Mouse (Mus musculus) neural tube, embryonic 10.5 days (tissue): Measurements from ENCODE around the gene Mob3c.

Source experiments
- DNase-seq: peaks from one replicate; pipeline ENCODE4 v3.0.0-alpha.2; 2017; ENCODE audit warnings: low spot score; ENCODE audit errors: extremely low spot score

Mob3c gene

DNA sequence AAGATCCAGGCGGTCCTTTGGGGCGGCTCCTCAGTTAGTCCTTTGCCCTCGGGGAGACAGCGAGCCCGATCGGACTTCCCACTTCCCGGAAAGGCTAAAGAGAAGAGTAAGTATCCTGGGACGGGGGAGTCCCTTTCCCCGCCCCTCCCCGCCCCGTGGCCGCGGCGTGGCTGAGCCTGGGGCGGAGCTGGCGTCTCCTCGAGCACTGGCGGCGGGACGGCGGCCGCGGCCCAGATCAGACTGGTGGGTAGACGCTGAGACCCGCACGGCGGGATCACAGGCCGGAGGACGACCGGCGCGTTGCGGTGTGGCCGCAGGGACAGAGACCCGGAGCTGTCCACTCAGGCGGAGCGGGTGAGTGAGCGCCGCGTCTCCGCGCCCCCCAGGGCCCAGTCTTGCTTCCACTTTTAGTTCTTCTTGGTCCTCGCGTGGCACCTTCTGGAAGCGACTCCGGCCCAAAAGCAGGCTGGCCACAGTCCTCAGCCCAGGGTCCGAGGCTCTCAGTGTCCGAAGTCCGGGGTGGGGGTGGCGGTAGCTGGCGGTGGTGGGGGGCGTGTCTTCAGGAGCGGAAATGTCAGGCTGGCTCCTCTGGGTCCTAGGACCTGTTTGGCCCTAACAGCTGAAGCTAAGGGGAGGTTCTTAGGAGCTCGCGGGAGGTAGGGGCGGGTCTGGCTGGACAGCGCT lies at the start of gene Mob3c:
Mob3c (plus strand) TSS at position 205 of the 684 bp plus-strand sequence.
- peak; percentile 79 for DNase-seq

GRCm38 (mm10) chr4:115780269-115780668 lies 47.6 kb upstream of the Mob3c start:
- no peak for DNase-seq

DNA sequence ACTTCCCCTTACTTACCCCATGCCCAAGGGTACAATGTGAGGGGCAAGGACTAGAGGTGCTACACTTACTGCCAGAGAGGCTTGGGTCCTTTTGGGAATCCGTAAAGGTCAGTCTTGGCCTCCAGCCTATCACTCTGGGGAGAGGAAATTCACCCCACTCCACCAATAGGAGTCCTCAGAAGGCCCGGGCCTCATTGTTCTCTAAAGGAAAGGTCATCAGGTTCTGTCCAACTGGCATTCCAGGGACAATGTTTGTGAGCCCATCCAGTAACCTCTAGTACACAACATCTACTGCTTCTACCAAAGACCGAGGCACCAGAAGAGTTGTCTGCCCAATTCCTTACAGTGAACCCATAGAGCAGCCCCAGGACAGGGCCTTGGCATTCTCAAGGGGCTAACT lies 47.0 kb upstream of the Mob3c start, which contains the start of gene Tex38:
Tex38 (minus strand) TSS at position 101 of the 400 bp plus-strand sequence.
- DNase-seq, result no peak

- no peak for DNase-seq
Measured at GRCm38 (mm10) chr4:115782026-115782805, 45.7 kb upstream of the Mob3c start.

DNA sequence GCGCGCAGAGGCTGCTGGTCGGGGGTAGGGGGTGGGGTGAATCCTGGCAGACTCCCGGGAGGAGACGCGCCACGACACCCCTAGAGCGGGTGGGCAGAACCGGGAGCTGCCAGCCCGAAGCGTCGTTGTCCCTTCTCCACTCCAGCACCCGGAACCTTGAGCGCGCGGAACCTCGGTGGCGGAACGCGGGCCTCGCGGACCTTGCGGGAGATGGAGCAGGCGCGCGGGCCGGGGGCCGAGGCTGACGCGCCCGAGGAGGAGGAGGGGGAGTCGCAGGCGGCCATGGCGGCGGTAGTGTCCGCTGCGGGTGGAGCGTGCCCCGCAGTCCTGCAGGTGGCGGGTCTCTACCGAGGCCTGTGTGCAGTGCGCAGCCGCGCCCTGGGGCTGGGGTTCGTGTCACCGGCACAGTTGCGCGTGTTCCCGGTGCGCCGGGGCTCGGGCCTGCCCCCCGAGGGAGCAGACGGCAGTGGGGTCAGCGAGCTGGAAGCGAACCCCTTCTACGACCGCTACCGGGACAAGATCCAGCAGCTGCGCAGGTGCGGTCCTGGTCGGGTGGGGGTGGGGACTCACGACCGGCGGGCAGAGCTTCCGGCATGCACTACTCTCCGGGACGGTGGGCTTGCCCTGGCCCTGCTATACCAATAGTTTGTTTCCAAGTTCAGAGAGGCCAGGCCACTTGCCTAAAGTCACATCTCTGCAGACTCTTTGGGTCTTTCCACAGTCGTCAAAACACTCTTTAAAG lies 43.0 kb upstream of the Mob3c start, which contains the start of gene Atpaf1:
Atpaf1 (plus strand) TSS at position 44 of the 742 bp plus-strand sequence.
- DNase-seq, result peak; percentile 79

DNA sequence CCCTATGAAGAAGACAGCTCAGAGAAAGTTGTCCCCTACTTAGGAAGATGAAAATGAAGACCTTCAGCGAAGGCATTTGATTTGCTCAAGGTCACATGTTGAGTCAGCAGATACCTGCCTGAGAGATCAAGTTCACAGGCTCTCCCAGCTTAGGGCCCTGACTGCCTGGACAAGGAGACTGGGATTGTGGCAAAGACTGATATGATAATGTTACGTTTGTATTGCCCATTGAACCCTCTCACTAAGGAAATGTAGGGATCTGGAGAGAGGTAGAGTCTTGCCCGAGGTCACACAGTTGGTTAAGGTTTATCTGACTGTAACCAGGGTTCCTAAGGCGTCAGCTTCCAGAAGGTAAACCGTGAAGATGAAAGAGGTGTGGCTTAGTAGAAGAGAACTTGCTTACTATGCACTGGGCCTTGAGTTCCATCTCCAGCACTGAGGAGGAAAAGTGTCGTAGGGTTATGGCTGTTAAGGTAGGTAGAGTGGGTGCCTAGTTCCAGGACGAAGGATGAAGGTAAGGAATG lies 42.3 kb upstream of the Mob3c start:
- no peak for DNase-seq

DNA sequence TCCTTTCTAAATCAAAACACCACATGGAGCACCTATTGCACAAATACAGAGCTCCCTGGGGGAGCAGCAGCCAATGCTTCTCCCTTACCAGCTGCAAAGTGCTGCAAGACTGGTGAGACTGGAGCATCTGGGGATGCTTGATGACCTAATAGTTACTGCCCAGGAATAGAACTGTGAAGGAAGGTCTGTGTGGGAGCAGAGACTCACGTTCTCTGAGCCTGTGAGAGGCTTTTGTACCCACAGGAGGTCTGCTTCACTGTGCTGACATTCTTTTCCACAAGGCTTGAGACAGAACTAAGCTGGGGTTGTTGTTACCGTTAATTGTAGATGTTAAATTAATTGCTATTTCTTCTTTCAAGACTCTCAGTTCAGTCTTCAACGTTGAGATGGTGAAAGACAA lies 37.0 kb upstream of the Mob3c start:
- no peak for DNase-seq

- no peak for DNase-seq
Measured at GRCm38 (mm10) chr4:115795360-115795759, 32.5 kb upstream of the Mob3c start.

DNA sequence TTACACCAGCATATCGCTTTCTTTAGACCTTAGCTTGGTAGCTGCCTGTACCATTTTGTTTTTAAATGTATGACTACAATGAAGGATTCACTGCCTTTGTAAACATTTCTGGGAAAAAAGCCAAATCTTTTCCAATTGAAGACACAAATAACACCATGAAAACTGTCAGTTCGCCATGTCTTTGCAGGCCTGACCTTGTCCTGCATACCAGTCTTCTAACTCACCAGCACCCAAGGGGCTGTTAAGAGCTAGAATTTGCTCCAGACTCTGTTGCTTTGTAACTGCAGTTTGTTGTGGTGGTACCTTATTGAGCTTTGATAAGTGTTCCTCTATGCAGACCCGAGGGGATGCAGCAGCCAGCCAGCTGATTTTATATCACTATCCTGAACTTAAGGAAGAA lies 27.9 kb upstream of the Mob3c start:
- no peak for DNase-seq

DNA sequence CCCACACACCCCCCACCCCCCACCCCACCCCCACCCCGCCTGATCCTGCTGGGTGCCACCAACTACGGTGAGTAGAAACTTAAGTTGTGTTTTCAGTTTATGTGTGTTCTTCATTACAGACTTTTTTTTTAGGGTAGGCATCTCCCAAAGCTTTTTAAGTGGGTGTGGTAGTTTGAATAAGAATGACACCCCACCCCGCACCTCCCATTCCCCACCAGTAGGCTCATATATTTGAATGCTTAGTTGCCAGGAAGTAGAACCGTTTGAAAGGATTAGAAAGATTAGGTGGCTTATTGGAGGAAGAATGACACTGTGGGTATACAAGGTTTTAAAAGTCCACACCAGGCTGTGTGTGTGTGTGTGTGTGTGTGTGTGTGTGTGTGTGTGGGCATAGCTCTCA lies 15.6 kb upstream of the Mob3c start:
- no peak for DNase-seq

GRCm38 (mm10) chr4:115815606-115816005 lies 12.3 kb upstream of the Mob3c start:
- no peak for DNase-seq

DNA sequence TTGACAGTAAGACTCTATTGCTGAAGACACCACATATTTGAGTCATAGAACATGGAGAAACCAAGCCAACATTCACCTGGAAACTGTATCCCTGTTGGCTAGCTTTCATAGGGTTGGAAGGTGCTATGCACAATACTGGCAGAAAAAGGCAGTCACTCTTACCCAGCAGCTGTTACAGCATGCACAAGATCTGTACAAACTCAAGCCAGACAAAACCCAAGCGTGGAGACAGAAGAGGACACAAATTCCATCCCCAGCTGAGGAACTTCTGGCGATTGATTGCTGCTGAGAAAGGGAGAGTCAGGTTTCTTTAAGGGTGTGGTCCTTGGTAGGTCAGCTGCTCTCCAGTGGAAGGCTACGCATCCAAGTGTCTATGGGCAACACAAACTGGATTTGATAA lies 7.7 kb upstream of the Mob3c start:
- no peak for DNase-seq

DNA sequence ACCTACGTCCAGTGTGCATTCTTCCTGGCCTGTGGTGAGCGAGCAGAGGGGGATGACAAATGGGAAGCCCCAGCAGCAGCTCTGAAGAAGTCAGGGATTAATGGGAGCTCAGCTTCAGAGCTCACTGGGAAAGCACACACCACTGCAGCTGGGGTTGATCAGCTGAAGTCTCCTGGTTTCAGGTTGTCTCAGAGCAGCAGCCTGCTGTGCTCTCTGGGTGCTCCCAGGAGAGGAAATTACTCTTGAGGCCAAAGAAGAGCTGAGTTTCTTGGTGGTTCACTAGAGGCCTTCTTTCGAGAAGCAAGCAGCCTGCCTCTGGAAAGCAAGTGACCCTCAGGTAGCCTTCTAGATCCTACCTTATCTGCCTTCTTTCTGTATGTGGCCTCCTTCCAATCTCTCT lies 6.9 kb upstream of the Mob3c start:
- no peak for DNase-seq

GRCm38 (mm10) chr4:115821431-115821830 lies 6.5 kb upstream of the Mob3c start:
- DNase-seq, result no peak

GRCm38 (mm10) chr4:115821928-115822327 lies 6.0 kb upstream of the Mob3c start:
- DNase-seq, result no peak

DNA sequence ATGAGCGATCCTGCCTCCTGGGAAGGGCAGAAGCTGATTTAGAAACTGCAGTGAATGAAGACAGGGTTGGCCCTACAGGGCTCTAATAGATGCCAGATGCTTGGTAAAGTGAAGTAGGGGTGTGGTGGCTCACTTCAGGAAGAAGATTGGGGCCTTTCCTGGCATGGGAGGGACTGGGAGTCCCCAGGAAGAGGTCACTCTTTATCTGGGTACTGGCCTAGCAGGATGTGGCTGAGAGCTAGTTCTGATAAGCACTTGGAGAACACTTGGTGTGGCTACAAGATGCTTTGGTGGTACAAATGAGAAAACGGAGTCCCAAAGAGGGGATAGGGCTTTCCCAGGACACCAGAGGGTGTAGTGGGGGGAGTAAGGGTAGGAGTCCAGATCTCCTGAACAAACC lies 3.7 kb upstream of the Mob3c start:
- DNase-seq, result no peak

- DNase-seq, result no peak
Measured at GRCm38 (mm10) chr4:115825271-115825670, 2.6 kb upstream of the Mob3c start.

GRCm38 (mm10) chr4:115827066-115827465 lies 826 bp upstream of the Mob3c start:
- no peak for DNase-seq

DNA sequence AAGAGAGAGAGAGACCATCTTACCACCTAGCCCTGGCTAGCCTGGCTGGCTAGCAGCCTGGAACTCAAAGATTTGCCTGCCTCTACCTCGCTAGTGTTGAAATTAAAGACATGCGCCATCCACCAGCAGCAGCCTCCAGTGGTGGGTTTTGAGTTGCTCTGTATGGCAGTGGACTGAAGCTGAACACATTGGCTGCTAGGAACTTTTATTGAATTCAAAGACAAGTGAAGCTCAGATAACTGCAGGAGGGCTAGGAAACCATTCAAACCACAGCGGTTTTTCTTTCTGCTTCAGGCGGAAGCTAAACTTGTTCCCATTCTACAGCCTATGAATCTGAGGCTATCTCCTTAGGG lies 381 bp upstream of the Mob3c start:
- no peak for DNase-seq

GRCm38 (mm10) chr4:115828572-115828902 lies 645 bp downstream of the Mob3c start:
- no peak for DNase-seq

GRCm38 (mm10) chr4:115830491-115830890 lies 2.6 kb downstream of the Mob3c start:
- DNase-seq, result no peak

GRCm38 (mm10) chr4:115831221-115831620 lies 3.3 kb downstream of the Mob3c start:
- no peak for DNase-seq
